Mouse (Mus musculus) myocyte (in vitro differentiated cells): ENCODE data around the gene Gm38431. TPM values are rescaled to one million over a fixed set of nuclear protein-coding genes. Genes with fewer than 3 reads are reported as not detected.

ENCODE experiments used
- H3K27me3 ChIP-seq: one replicate; pipeline ENCODE4 v1.6.1; 2011; ENCODE audit not compliant: control insufficient read depth, insufficient read depth, insufficient read length
- H3K36me3 ChIP-seq: one replicate; pipeline ENCODE4 v1.6.1; 2011; ENCODE audit not compliant: control insufficient read depth, insufficient read depth
- H3K4me2 ChIP-seq: one replicate; pipeline ENCODE4 v1.6.1; 2011; ENCODE audit warnings: low read depth, control low read depth
- H3K4me3 ChIP-seq: one replicate; pipeline ENCODE4 v1.5.1; 2011; ENCODE audit warnings: mild to moderate bottlenecking, control low read depth, moderate library complexity
- H3K79me2 ChIP-seq: one replicate; pipeline ENCODE4 v1.6.1; 2011; ENCODE audit not compliant: control insufficient read depth, insufficient read depth
- H3ac ChIP-seq: one replicate; pipeline ENCODE4 v1.6.1; 2011; ENCODE audit not compliant: control insufficient read depth, insufficient read length
- CEBPB ChIP-seq: IDR thresholded peaks from 2 replicates; pipeline ENCODE4 v1.6.1; 2011; ENCODE audit warnings: mild to moderate bottlenecking, moderate library complexity; ENCODE audit not compliant: poor library complexity, insufficient read depth, severe bottlenecking
- E2F4 ChIP-seq: IDR thresholded peaks from one replicate; pipeline ENCODE4 v1.6.1; 2011; ENCODE audit warnings: mild to moderate bottlenecking, control low read depth, moderate library complexity; ENCODE audit not compliant: insufficient read depth
- MAX ChIP-seq: IDR thresholded peaks from one replicate; pipeline ENCODE4 v1.6.1; 2011; ENCODE audit warnings: low read depth, mild to moderate bottlenecking, control low read depth
- MYOD1 ChIP-seq, 3 experiments: IDR thresholded peaks; one replicate each; pipeline ENCODE4 v1.6.1; 2011; ENCODE audit warnings: control low read depth in 2 of 3, low read depth in 2 of 3, mild to moderate bottlenecking in 2 of 3, moderate library complexity in 1 of 3; ENCODE audit not compliant: insufficient read length in 2 of 3, control insufficient read depth in 1 of 3
- MYOG ChIP-seq, 3 experiments: IDR thresholded peaks; one replicate each; pipeline ENCODE4 v1.6.1; 2011; ENCODE audit warnings: control low read depth in 2 of 3, low read depth in 2 of 3, mild to moderate bottlenecking in 2 of 3; ENCODE audit not compliant: insufficient read length in 2 of 3, control insufficient read depth in 1 of 3, insufficient read depth in 1 of 3
- POLR2A ChIP-seq: IDR thresholded peaks from one replicate; pipeline ENCODE4 v1.6.1; 2011; ENCODE audit warnings: low read depth, mild to moderate bottlenecking, control low read depth, moderate library complexity; ENCODE audit not compliant: insufficient read length
- POLR2AphosphoS2 ChIP-seq: IDR thresholded peaks from one replicate; pipeline ENCODE4 v1.6.1; 2011; ENCODE audit warnings: low read depth, control low read depth; ENCODE audit not compliant: insufficient read length
- REST ChIP-seq: IDR thresholded peaks from one replicate; pipeline ENCODE4 v1.6.1; 2011; ENCODE audit warnings: mild to moderate bottlenecking, control low read depth, moderate library complexity; ENCODE audit not compliant: insufficient read depth, insufficient read length
- SRF ChIP-seq: IDR thresholded peaks from one replicate; pipeline ENCODE4 v1.6.1; 2011; ENCODE audit warnings: low read depth; ENCODE audit not compliant: control insufficient read depth, insufficient read length
- TCF12 ChIP-seq: IDR thresholded peaks from one replicate; pipeline ENCODE4 v1.6.1; 2011; ENCODE audit warnings: mild to moderate bottlenecking, control low read depth; ENCODE audit not compliant: poor library complexity, insufficient read depth, severe bottlenecking
- TCF3 ChIP-seq: IDR thresholded peaks from one replicate; pipeline ENCODE4 v1.6.1; 2011; ENCODE audit warnings: low read depth, control low read depth; ENCODE audit not compliant: insufficient read length
- USF1 ChIP-seq: IDR thresholded peaks from one replicate; pipeline ENCODE4 v1.6.1; 2011; ENCODE audit warnings: low read depth, mild to moderate bottlenecking, control low read depth, moderate library complexity
- polyA plus RNA-seq: library from polyadenylated mRNA; unstranded; fragments of >200 nt; fragmentation: generic; extraction: Trizol; gene quantifications from one replicate; pipeline ENCODE4 v1.2.1, GENCODE M21; 2012; ENCODE audit warnings: missing spikeins

The Gm38431 gene
- polyA plus RNA-seq, 1 experiment = 2.2 TPM

DNA sequence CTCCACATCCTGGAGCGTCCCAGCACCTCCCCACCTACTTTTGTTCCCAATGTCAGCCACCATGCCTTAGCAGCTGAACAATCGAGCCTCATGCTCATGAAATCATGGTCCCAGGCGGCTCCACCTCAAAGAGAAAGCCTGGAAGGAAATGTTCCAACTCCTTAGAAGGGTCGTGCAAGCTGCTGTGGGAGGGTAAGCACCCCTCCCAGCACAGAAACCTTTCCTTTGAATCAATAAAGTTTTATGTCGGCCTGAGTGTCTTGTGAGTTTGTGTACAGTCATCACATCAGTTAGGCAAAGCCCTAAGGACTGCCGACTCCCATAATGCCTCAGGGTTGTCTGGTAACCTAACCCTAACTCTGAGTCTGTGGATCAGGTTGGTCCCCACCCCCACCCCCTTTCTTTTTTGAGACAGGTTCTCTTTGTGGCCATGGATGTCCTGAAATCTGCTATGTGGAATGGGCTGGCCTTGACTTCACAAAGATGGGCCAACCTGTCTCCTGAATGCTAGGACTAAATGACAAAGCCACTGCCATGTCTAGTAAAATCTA, 63.2 kb downstream of the Gm38431 start:
- no peak overlapping the region for H3K4me2 ChIP-seq

DNA sequence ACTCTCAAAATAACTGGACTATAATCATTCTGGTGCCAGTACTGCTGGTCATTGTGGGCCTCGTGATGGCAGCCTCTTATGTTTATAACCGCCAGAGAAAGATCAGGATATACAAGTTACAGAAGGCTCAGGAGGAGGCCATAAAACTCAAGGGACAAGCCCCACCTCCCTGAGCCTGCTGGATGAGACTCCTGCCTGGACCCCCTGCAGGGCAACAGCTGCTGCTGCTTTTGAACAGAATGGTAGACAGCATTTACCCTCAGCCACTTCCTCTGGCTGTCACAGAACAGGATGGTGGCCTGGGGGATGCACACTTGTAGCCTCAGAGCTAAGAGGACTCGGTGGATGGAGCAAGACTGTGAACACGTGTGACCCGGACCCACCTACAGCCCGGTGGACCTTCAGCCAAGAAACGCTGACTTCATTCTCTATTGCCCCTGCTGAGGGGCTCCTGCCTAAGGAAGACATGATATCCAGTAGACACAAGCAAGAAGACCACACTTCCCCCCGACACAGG, 64.0 kb downstream of the Gm38431 start:
- TF ChIP-seq MYOD1 (IDR thresholded peaks at IDR 0.05; ENCODE audit: control insufficient read depth in 1 of 3, insufficient read length in 2 of 3, low read depth in 2 of 3) (peak in 2 of 3 experiments; percentile 78 to 83), USF1 (no peak), MYOG (IDR thresholded peaks at IDR 0.05; ENCODE audit: control insufficient read depth in 1 of 3, insufficient read depth in 1 of 3, insufficient read length in 2 of 3, low read depth in 2 of 3) (peak in 2 of 3 experiments; percentile 44 to 74), MAX (no peak)

More for the DNA sequence above, 63.2 kb downstream of the Gm38431 start:
- peak overlapping the region; percentile 45 for H3K4me3 ChIP-seq
- TF ChIP-seq POLR2AphosphoS2 (no peak), MAX (no peak), MYOG (IDR thresholded peaks at IDR 0.05; ENCODE audit: control insufficient read depth in 1 of 3, insufficient read depth in 1 of 3, insufficient read length in 2 of 3, low read depth in 2 of 3) (no peak)
- peaks cover 4% of the 10 kb centered on the region for H3K27me3 ChIP-seq
- no peak overlapping the region for H3ac ChIP-seq
- H3K79me2 ChIP-seq = no peaks in the 10 kb centered on the region
- no peaks in the 10 kb centered on the region for H3K36me3 ChIP-seq

GRCm38 (mm10) chr9:21026849-21027248, 64.9 kb downstream of the Gm38431 start:
- no peak overlapping the region for H3K4me2 ChIP-seq
- H3K27me3 ChIP-seq = no peaks in the 10 kb centered on the region
- H3K36me3 ChIP-seq = no peaks in the 10 kb centered on the region
- no peaks in the 10 kb centered on the region for H3K79me2 ChIP-seq
- H3ac ChIP-seq = no peak overlapping the region
- no peak overlapping the region for H3K4me3 ChIP-seq
- TF ChIP-seq TCF3 = no peak
- TF ChIP-seq MAX = no peak
- no peak for TF ChIP-seq E2F4
- TF ChIP-seq USF1 = no peak
- TF ChIP-seq SRF = no peak
- no peak for TF ChIP-seq MYOD1 (IDR thresholded peaks at IDR 0.05; ENCODE audit: control insufficient read depth in 1 of 3, insufficient read length in 2 of 3, low read depth in 2 of 3)
- no peak for TF ChIP-seq POLR2AphosphoS2
- no peak for TF ChIP-seq REST
- no peak for TF ChIP-seq POLR2A
- no peak for TF ChIP-seq CEBPB

More for the DNA sequence above, 64.0 kb downstream of the Gm38431 start:
- Histone ChIP-seq H3K4me3 (no peak overlapping the region), H3ac (no peak overlapping the region), H3K79me2 (no peaks in the 10 kb centered on the region), H3K36me3 (no peaks in the 10 kb centered on the region), H3K4me2 (no peak overlapping the region), H3K27me3 (no peaks in the 10 kb centered on the region)

DNA sequence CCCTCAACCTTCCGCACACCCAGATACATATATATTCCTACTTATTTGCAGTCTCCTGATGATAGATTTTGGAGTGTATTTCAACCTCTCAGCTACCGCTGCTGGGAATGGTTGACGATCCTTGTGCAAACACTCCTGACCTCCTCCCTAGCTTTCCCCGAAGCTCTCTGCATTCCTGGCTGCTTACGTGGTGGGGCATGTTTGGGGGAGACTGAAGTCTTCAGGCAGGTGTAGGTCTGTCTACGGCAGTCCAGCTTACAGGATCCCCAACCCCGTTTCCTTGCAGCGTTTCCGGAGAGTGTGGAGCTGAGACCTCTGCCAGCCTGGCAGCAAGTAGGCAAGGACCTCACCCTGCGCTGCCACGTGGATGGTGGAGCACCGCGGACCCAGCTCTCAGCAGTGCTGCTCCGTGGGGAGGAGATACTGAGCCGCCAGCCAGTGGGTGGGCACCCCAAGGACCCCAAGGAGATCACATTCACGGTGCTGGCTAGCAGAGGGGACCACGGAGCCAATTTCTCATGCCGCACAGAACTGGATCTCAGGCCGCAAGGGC, 66.5 kb downstream of the Gm38431 start:
- no peak overlapping the region for H3K4me2 ChIP-seq
- TF ChIP-seq POLR2AphosphoS2 (no peak), TCF3 (no peak), POLR2A (no peak), MAX (no peak), MYOG (IDR thresholded peaks at IDR 0.05; ENCODE audit: control insufficient read depth in 1 of 3, insufficient read depth in 1 of 3, insufficient read length in 2 of 3, low read depth in 2 of 3) (no peak), MYOD1 (IDR thresholded peaks at IDR 0.05; ENCODE audit: control insufficient read depth in 1 of 3, insufficient read length in 2 of 3, low read depth in 2 of 3) (no peak), E2F4 (no peak), USF1 (no peak), CEBPB (no peak), TCF12 (no peak)
- H3K79me2 ChIP-seq = no peaks in the 10 kb centered on the region
- no peak overlapping the region for H3K4me3 ChIP-seq
- H3K36me3 ChIP-seq = no peaks in the 10 kb centered on the region
- no peak overlapping the region for H3ac ChIP-seq
- H3K27me3 ChIP-seq = no peaks in the 10 kb centered on the region

GRCm38 (mm10) chr9:21022726-21023125, 69.1 kb downstream of the Gm38431 start:
- Histone ChIP-seq H3K36me3 (no peaks in the 10 kb centered on the region), H3K4me3 (no peak overlapping the region), H3K79me2 (no peaks in the 10 kb centered on the region), H3ac (no peak overlapping the region), H3K27me3 (peaks cover 1% of the 10 kb centered on the region), H3K4me2 (no peak overlapping the region)
- TF ChIP-seq TCF12 = no peak
- TF ChIP-seq REST = no peak
- no peak for TF ChIP-seq CEBPB
- TF ChIP-seq USF1 = no peak
- TF ChIP-seq POLR2A = no peak
- TF ChIP-seq MYOD1 (IDR thresholded peaks at IDR 0.05; ENCODE audit: control insufficient read depth in 1 of 3, insufficient read length in 2 of 3, low read depth in 2 of 3) = no peak
- no peak for TF ChIP-seq TCF3
- TF ChIP-seq POLR2AphosphoS2 = no peak
- no peak for TF ChIP-seq MAX
- TF ChIP-seq E2F4 = no peak
- no peak for TF ChIP-seq SRF
- TF ChIP-seq MYOG (IDR thresholded peaks at IDR 0.05; ENCODE audit: control insufficient read depth in 1 of 3, insufficient read depth in 1 of 3, insufficient read length in 2 of 3, low read depth in 2 of 3) = no peak
